Mouse (Mus musculus): ENCODE measurements at regions not wholly inside any gene's neighbourhood (a gene's known extent, or its start where the extent isn't known, plus 50 kb on each side); places are given as distances from the start of the nearest gene placed in this dataset.

DNA sequence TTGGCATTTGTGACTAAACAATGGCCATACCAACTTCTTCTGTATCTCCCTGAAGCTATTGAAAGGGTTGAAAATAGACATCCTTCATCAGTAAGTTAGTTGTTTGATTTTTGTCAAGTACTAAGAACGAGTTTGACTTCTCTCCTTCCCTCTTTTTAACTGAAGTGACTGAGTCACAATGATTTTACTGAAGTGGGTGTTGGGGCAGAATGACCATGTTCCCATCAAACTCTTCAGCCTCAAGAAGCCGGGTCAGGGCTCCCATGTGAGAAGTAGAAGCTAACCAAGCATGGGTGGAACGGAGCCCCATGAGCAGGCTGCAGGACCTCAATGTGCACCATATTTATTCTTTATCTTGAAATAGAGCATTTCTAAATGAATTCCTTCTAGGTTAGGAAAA lies 350.7 kb upstream of the Kif2a start:
- TF ChIP-seq GATA1 (IDR thresholded peaks at IDR 0.05; ENCODE audit: low read length) (no peak), TAL1 (IDR thresholded peaks at IDR 0.05; ENCODE audit: low read length) (no peak)
